Mouse (Mus musculus) heart, adult 2 months (tissue): ENCODE data around the gene Agk.

Experiments
- EP300 ChIP-seq: fragments of 200-500 bp; IDR thresholded peaks from 2 replicates; pipeline ENCODE4 v1.6.1; 2011; ENCODE audit warnings: low read depth, low read length, control low read depth; ENCODE audit not compliant: insufficient read depth
- POLR2A ChIP-seq: fragments of 200-500 bp; IDR thresholded peaks from 2 replicates; pipeline ENCODE4 v1.6.1; 2011; ENCODE audit warnings: mild to moderate bottlenecking, low read depth, low read length, control low read depth; ENCODE audit not compliant: insufficient read depth

- TF ChIP-seq EP300 (no peak), POLR2A (no peak)
Measured at GRCm38 (mm10) chr6:40430251-40430650, 105.3 kb downstream of the Agk start.
